Mouse (Mus musculus) lung, postnatal 0 days (tissue): ENCODE measurements at regions not wholly inside any gene's neighbourhood (a gene's known extent, or its start where the extent isn't known, plus 50 kb on each side); places are given as distances from the start of the nearest gene placed in this dataset.

Source experiments
- CTCF ChIP-seq: IDR thresholded peaks from 2 replicates; pipeline ENCODE4 v1.5.1; 2016; ENCODE audit warnings: antibody characterized with exemption, mild to moderate bottlenecking
- EP300 ChIP-seq: IDR thresholded peaks from 2 replicates; pipeline ENCODE4 v1.6.1; 2016; ENCODE audit warnings: antibody characterized with exemption, mild to moderate bottlenecking, control low read depth

DNA sequence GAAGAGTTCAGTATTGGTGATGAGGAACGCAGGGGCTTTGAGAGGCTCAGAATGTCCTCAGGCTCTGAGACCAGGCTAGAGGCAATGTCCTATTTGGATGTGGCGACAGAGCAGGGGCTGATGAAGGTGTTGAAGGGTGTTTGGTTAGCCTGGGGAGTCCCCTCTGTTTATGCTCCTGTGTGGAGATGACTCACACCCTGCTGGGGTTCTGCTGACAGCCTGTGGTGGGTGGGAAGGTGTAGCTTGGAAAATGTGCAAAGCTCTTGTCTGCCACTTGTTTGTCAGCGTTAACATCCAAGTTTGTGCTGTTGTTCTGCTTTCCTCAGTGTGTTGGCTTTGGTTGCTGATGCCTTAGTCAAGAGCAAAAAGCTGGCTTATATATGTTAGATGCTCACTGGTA is 272.4 kb upstream of the Xylt1 start:
- no peak for TF ChIP-seq CTCF
- no peak for TF ChIP-seq EP300
